Mouse (Mus musculus) G1E (cell line): ENCODE measurements at regions not wholly inside any gene's neighbourhood (a gene's known extent, or its start where the extent isn't known, plus 50 kb on each side); places are given as distances from the start of the nearest gene placed in this dataset.

ENCODE experiments used
- ATAC-seq: 2 replicates; pipeline ENCODE4 v1.8.0; 2016; ENCODE audit warnings: mild to moderate bottlenecking; ENCODE audit not compliant: insufficient number of reproducible peaks, poor library complexity, low FRiP score, severe bottlenecking; ENCODE audit errors: extremely low read depth
- DNase-seq: peaks from one replicate; pipeline ENCODE4 v3.0.0; 2012; ENCODE audit warnings: low spot score
- H3K27me3 ChIP-seq: 2 replicates; pipeline ENCODE4 v1.6.1; 2012; ENCODE audit warnings: mild to moderate bottlenecking, low read length, inconsistent platforms; ENCODE audit not compliant: insufficient read depth
- H3K36me3 ChIP-seq: replicated peaks from 2 replicates; pipeline ENCODE3; 2012; ENCODE audit warnings: mild to moderate bottlenecking, inconsistent platforms
- H3K4me1 ChIP-seq: 2 replicates; pipeline ENCODE4 v1.6.1; 2012; ENCODE audit warnings: low read depth, low read length, inconsistent platforms, mixed read lengths; ENCODE audit not compliant: insufficient read depth
- H3K4me3 ChIP-seq: 2 replicates; pipeline ENCODE4 v1.5.1; 2012; ENCODE audit warnings: low read depth, mild to moderate bottlenecking, inconsistent platforms, low read length, moderate library complexity, mixed read lengths
- H3K9me3 ChIP-seq: replicated peaks from 2 replicates; pipeline ENCODE4 v1.6.1; 2012; ENCODE audit warnings: inconsistent platforms
- CTCF ChIP-seq: IDR thresholded peaks from 2 replicates; pipeline ENCODE4 v1.5.1; 2012; ENCODE audit warnings: low read depth, low read length, inconsistent platforms, mixed read lengths
- GATA1 ChIP-seq: IDR thresholded peaks from 2 replicates; pipeline ENCODE4 v1.6.1; 2012; ENCODE audit warnings: borderline replicate concordance, low read length, inconsistent platforms, mixed read lengths
- GATA2 ChIP-seq: IDR thresholded peaks from 2 replicates; pipeline ENCODE4 v1.6.1; 2012; ENCODE audit warnings: low read depth, low read length, inconsistent platforms, borderline replicate concordance
- POLR2AphosphoS5 ChIP-seq: IDR thresholded peaks from 2 replicates; pipeline ENCODE4 v1.6.1; 2012; ENCODE audit warnings: low read depth, low read length, inconsistent platforms; ENCODE audit not compliant: insufficient replicate concordance
- TAL1 ChIP-seq: conservative IDR thresholded peaks from 2 replicates; pipeline ENCODE4 v1.6.1; 2012; ENCODE audit warnings: low read depth, low read length, inconsistent platforms, mixed read lengths

DNA sequence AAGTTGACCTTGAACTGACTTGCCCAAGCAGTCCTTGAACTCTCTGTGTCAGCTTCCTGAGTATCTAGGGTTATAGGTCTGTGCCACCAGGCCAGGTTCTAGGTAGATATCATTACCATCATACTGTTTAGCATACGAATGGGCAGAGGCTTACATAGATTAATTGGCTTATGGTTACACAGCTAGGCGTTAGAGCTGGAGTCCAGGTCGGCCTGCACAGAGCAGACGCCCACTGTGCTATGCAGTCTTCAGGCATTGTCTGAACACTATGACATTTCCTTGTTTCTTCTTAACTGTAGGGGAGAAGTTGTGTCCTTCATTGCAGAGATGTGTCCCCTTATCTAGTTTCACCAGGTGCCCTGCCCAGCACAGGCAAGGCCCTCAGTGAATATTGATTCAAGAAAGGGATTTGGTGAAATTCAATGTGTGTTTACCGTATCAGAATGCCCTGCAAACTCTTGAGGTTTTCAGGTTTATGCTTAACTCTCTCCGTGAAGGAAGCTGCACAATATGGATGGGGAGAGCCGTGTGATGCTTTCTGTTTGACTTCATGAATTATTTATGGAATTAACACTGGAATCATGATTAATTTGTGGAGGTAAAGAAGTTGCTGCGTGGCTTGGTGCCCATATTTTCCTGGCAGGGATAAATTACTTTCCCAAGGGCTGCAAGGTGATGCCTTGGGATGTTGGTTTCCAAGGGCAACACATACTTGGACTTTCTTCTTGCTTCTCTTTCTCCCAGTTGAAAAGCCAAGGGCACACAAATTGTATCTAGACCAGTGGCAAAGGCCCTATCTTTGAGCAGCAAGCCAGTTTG is 78.7 kb upstream of the Pcdh8 start:
- TF ChIP-seq TAL1 (no peak), GATA1 (no peak), POLR2AphosphoS5 (no peak), GATA2 (no peak), CTCF (no peak)
- ATAC-seq, result no peak
- no peaks in the 10 kb centered on the region for H3K4me1 ChIP-seq
- peaks cover 60% of the 10 kb centered on the region for H3K9me3 ChIP-seq
- H3K4me3 ChIP-seq, result no peak overlapping the region
- H3K27me3 ChIP-seq, result no peaks in the 10 kb centered on the region
- DNase-seq, result no peak
- H3K36me3 ChIP-seq, result no peaks in the 10 kb centered on the region

DNA sequence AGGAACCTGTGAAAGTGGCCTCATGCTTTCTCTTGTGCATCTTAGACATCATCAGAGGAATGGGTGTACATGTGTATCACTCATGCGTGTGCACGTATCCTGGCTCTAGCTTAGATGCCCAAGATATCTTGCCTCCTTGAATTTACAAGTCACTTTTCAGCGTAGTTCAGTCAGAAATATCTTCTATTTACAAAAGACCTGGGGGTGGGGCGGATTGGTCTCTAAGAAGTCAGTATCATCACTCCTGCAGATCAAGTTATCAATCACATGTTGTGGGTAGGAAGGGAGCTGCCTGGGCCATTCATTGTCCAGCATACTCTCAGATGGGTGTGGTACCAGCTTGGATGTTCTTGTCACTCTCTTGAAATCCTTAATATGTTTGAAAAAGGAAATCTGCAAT is 77.0 kb upstream of the Pcdh8 start:
- Histone ChIP-seq H3K27me3 (no peaks in the 10 kb centered on the region), H3K4me1 (no peaks in the 10 kb centered on the region), H3K9me3 (peaks cover 62% of the 10 kb centered on the region), H3K36me3 (no peaks in the 10 kb centered on the region), H3K4me3 (no peak overlapping the region)
- DNase-seq (no peak), ATAC-seq (no peak)
- no peak for TF ChIP-seq GATA2
- TF ChIP-seq TAL1, result no peak
- TF ChIP-seq POLR2AphosphoS5, result no peak

DNA sequence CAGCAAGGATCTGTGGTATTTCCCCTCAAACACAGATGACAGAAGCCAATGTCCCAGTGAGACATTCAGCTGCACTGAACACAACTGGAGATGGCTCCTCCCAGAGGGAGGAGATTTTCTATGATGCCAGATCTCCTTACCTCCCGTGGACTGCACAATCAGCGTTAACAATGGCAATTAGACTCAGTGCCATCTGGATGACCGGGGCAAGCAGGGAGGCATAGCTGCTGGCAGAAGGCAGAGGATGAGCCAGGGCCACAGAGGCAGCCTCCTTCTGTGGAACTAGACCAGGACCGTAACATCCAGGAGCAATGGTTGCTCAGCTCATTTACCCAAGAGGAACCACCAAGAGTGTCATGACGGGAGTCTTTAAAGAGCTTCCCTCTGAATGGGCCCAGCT is 73.2 kb upstream of the Pcdh8 start:
- Histone ChIP-seq H3K9me3 (peaks cover 52% of the 10 kb centered on the region), H3K4me3 (no peak overlapping the region), H3K4me1 (no peaks in the 10 kb centered on the region), H3K27me3 (no peaks in the 10 kb centered on the region), H3K36me3 (no peaks in the 10 kb centered on the region)
- DNase-seq (no peak), ATAC-seq (no peak)
- TF ChIP-seq CTCF (no peak), GATA1 (no peak), POLR2AphosphoS5 (no peak), TAL1 (no peak), GATA2 (no peak)

DNA sequence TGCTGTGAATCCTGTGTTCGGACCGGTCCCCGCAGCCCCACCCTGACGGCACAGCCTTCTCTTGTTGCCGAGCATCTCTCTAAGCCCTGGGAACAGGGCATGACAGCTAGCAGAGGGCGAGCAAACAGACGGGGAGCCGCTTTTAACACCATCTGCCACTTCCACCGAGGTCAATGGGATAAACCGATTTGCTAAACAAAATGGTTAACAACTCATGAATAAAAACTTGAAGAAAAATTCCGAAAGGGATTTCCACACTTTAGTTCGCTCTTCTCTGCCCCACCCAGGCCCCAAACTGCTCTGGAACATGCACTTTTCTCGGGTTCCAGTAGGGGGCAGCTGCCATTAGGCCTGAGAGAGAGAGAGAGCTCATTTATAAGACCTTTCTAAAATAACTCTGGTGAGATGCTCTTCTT is 72.0 kb upstream of the Pcdh8 start:
- no peaks in the 10 kb centered on the region for H3K4me1 ChIP-seq
- DNase-seq, result no peak
- no peaks in the 10 kb centered on the region for H3K36me3 ChIP-seq
- ATAC-seq, result no peak
- H3K9me3 ChIP-seq, result peaks cover 62% of the 10 kb centered on the region
- TF ChIP-seq GATA2 (no peak), CTCF (no peak), POLR2AphosphoS5 (no peak), TAL1 (no peak), GATA1 (no peak)
- H3K4me3 ChIP-seq, result no peak overlapping the region
- H3K27me3 ChIP-seq, result no peaks in the 10 kb centered on the region

DNA sequence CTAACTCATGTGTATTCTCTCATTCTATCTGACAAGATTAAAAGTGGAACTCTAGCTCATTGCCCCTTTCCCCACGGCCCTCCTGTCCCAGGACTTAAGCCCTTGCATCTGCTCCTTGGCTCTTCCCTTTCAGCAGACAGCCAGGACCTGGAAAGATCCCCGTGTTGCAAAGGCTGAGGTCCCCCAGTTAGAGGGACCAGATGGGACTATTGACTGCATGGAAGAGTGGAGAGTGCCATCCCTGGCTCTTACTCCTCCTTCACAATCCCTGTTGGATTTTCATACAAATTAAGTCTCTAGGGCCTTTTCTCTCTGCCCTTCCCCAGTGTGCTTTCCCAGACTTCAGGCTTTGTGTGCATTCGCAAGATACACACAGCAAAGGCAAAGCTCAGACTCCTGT is 71.6 kb upstream of the Pcdh8 start:
- DNase-seq (no peak), ATAC-seq (no peak)
- Histone ChIP-seq H3K27me3 (no peaks in the 10 kb centered on the region), H3K36me3 (no peaks in the 10 kb centered on the region), H3K4me3 (no peak overlapping the region), H3K4me1 (no peaks in the 10 kb centered on the region), H3K9me3 (peaks cover 64% of the 10 kb centered on the region)
- TF ChIP-seq TAL1 (no peak), POLR2AphosphoS5 (no peak), GATA2 (no peak), CTCF (no peak), GATA1 (no peak)

DNA sequence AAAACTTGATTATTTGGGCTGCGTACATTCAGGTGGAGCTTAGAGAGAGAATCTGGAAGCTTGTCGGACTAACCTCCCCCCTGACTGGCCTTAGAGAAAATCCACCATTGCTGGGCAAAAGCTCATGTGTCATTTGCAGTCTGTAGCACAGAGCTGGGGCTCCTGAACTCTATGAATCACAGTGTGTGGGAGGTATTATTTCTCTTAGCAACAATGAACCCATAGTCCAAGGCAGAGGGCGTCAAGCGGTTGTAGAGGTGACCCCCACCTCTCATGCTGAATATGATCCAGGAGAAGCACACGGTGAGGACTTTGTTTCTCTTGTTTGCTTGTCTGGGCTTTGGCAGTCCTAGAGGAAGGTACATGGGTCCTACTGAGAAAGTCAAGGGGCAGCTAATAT is 66.0 kb upstream of the Pcdh8 start:
- TF ChIP-seq GATA1 (no peak), POLR2AphosphoS5 (no peak), GATA2 (no peak), TAL1 (no peak), CTCF (no peak)
- Histone ChIP-seq H3K36me3 (no peaks in the 10 kb centered on the region), H3K4me1 (no peaks in the 10 kb centered on the region), H3K9me3 (peaks cover 44% of the 10 kb centered on the region), H3K4me3 (no peak overlapping the region), H3K27me3 (no peaks in the 10 kb centered on the region)
- DNase-seq (no peak), ATAC-seq (no peak)

DNA sequence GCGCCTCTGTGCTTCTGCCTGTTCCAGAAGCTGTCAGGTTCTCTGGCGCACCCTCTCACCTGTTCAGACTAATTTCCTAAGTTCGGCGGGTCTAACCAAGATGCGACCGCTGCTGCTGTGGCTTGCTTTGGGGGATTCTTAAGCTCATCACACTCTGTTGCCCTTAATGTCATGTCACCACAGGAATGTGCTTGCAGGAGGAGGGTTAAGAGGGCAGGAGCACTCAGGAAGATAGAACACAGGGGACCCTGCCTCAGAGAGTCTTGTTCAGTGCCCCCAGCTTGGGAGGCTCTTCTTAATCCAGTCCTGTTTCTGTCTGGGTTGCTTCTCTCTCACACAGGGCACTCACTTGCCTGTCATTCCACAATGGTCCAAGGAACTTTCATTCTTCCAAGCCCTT is 65.1 kb upstream of the Pcdh8 start:
- H3K4me1 ChIP-seq, result no peaks in the 10 kb centered on the region
- DNase-seq (no peak), ATAC-seq (no peak)
- H3K36me3 ChIP-seq, result no peaks in the 10 kb centered on the region
- no peaks in the 10 kb centered on the region for H3K27me3 ChIP-seq
- no peak overlapping the region for H3K4me3 ChIP-seq
- H3K9me3 ChIP-seq, result peaks cover 37% of the 10 kb centered on the region
- no peak for TF ChIP-seq GATA1
- TF ChIP-seq CTCF, result no peak
- TF ChIP-seq GATA2, result no peak
- TF ChIP-seq TAL1, result no peak
- TF ChIP-seq POLR2AphosphoS5, result no peak
